Mouse (Mus musculus): ENCODE results near the gene Fam117a.
"Not testable (repeated sequence)": the region's sequence is repeated elsewhere in the genome, so short reads cannot be mapped to it uniquely, and the experiment has no call there.

Fam117a gene

DNA sequence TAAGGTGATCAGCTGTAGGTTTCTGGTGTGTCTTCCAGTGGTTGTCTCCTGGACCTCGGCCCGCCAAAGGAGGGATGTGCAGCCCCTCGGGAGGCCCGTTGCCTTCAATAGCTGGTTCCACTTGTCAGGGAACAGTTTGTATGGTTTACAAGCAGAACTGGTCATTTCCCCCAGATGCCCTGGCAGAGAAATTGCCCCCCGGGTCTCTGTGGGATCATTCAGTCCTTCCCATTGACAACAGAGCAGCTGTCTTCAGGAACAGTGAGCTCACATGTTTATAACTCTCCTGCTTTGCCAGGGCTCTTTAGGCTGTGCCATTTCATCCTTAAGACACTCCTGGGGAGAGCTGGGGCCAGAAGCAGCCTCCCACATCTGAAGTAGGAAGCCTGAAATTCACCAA lies 57.3 kb downstream of the Fam117a start:
- no peak for DNase-seq

DNA sequence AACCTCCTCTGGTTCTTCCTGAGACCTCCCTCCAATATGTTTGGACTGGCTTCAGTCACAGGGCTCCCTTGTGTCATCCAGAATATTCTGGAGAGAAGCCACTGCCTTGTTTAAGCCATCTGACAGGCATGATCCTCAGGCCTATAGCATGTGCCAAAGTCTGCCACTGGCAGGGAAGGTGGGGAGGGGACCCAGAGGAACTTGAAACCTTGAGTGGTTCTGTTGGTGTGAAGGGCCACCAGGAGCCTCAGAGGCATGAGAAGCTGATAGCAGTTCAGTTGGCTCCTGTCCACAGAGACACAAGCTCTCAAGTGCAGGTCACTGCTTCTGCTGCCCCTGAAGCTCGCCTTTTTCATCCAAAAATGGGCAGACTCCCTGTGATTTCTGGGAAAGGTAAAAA lies 59.7 kb downstream of the Fam117a start:
- no peak for DNase-seq

- DNase-seq, result peak; percentile 49 to 81
These were observed 61.3 kb downstream of the Fam117a start for GRCm38 (mm10) chr11:95397843-95398835.

- DNase-seq, result no peak
These were observed 62.8 kb downstream of the Fam117a start for GRCm38 (mm10) chr11:95399520-95400020.

GRCm38 (mm10) chr11:95401568-95401967 lies 64.8 kb downstream of the Fam117a start:
- no peak for DNase-seq

GRCm38 (mm10) chr11:95402196-95402595 lies 65.4 kb downstream of the Fam117a start:
- DNase-seq, result no peak

- peak in 1 of 2 experiments; percentile 37 for DNase-seq
These were observed 65.9 kb downstream of the Fam117a start for GRCm38 (mm10) chr11:95402658-95403101.

DNA sequence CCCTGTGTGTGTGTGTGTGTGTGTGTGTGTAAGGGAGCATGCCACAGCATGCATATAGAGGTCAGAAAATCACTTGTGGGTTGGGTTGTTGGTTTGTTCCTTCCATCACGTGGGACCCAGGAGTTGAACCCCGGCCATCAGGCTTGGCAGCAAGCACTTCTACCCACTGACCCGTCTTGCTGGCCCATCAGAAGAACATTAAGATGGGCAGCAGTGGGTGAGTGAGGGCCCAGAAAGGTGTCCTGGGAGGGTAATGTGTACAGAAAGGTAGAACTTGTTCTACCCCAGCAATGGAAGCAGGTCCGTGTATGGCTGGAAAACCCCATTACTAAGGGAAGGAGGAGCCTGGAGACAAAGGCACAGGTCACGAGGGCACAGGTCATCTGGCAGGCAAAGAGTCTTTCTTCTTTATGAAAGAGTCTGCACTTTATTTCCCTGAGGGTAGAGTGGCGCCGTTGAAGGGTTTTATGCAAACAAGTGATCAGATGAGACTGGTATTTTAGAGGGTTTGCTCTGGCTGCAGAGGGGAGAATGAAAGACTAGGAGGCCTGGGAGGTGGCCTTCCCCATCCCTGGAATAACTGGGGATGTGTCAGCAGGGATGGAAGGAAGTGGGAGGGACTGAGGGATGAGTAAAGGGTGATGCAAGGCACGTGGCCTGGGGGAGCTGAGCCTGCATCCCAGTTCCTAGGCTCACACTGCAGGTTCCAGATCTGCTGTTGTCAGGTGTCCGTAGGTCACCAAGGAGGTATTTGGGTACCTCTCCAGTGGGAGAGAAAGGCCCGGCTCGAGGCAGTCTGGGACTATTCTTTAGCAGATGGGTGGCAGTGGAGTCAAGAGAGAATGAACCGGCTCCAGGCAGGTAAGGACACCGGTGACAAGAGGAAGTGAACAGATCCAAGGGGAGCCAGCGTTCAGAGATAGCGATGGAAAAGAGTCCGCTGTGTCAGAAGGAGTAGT lies 66.8 kb downstream of the Fam117a start:
- no peak for DNase-seq

GRCm38 (mm10) chr11:95405771-95406170 lies 69.0 kb downstream of the Fam117a start:
- DNase-seq, result no peak

DNA sequence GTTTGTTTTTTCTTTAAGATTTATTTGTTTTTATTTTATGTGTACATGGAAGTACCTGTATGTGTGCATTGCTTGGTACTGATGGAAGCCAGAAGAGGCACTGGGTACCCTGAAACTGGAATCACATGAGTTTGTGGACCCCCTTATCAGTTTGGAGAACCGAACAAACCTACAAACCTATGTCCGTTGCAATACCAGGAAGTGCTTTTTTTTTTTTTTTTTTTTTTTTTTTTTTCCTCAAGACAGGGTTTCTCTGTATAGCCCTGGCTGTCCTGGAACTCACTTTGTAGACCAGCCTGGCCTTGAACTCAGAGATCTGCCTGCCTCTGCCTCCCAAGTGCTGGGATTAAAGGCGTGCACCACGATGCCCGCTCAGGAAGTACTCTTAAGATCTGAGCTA lies 69.6 kb downstream of the Fam117a start:
- DNase-seq, result not testable (repeated sequence)

- DNase-seq, result peak in 1 of 2 experiments; percentile 56
These were observed 72.8 kb downstream of the Fam117a start for GRCm38 (mm10) chr11:95409450-95410112.

GRCm38 (mm10) chr11:95411453-95412013 lies 74.7 kb downstream of the Fam117a start:
- DNase-seq, result no peak

- DNase-seq, result no peak
These were observed 75.8 kb downstream of the Fam117a start for GRCm38 (mm10) chr11:95412615-95413014.

- DNase-seq, result peak; percentile 95 to 96
These were observed 77.1 kb downstream of the Fam117a start, which contains the start of gene Spop for GRCm38 (mm10) chr11:95413641-95414535. TSS of gene Spop (plus strand) at chr11:95414080.

GRCm38 (mm10) chr11:95414536-95415161 lies 77.8 kb downstream of the Fam117a start:
- peak; percentile 97 to 98 for DNase-seq

DNA sequence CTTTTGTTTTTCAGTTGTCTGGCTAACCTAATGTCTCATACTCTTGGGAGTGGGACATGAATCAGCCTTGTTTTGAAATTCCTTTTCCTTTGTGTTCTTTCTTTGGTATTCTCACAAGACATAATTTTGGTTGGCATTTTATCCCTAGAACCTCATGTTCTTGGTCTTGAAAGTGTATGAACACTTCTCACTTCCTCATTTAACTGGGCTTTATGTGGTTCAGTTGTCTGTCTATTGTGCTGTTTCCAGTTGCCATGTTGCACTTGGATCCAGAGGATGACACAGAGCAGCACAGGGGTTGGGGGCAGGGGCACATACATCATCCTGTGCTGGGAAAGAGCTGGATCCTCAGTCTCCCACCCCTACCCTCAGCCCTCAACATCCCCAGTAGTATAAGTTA lies 79.1 kb downstream of the Fam117a start:
- DNase-seq, result no peak

DNA sequence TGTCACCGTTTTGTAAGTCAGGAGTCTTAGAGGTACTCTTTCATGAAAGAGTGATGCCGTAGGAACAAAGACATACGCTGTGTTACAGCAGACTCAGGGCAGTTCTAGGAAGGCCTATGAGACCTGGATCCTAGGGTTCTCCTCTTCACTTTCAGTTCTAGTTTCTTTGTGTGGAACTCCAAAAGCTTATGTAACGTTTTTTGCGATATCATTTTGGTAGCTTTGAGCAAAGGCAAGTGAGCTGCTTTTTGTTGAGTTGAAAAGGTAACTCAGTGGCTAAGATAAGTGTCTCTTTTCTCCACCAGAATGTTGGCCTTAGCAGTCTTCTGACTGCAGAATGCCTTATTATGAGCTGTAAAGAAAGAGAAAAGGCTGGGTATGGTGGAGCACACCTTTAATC lies 80.5 kb downstream of the Fam117a start:
- no peak for DNase-seq

- DNase-seq, result no peak
These were observed 84.1 kb downstream of the Fam117a start for GRCm38 (mm10) chr11:95420880-95421435.

- DNase-seq, result no peak
These were observed 86.7 kb downstream of the Fam117a start for GRCm38 (mm10) chr11:95423505-95423904.

- no peak for DNase-seq
These were observed 94.5 kb downstream of the Fam117a start for GRCm38 (mm10) chr11:95431344-95431743.

Data from lung, postnatal 4 days (tissue).